Mouse (Mus musculus): Measurements from ENCODE around the gene Spcs3.

DNA sequence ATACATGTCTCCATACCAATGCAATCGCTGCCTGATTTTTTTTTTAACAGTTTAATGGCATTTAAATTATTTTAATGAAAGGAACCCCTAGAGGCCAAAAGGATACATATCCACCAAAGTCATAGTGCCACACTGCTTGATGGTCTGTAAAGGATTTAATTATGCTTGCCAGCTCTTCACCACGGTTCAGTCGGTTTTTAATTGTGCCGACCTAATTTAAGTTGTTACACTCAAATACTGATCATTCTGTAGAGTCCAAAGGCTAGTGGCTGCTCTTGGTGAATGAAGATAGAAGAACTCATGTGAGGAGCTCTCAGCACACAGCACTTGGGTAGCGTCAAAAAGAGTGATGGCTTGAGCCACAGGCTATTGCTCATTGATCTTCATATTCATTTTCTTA, 5.4 kb upstream of the Spcs3 start:
- no peak for TF ChIP-seq CTCF (conservative IDR thresholded peaks at IDR 0.05; ENCODE audit: low read length)
- no peak for TF ChIP-seq NANOG (IDR thresholded peaks at IDR 0.05; ENCODE audit: borderline replicate concordance, low read length)
